Mouse (Mus musculus): ENCODE results near the gene Tubgcp2.
A peak's percentile ranks its signal among the peaks of the same experiment; 100 is the strongest.

DNA sequence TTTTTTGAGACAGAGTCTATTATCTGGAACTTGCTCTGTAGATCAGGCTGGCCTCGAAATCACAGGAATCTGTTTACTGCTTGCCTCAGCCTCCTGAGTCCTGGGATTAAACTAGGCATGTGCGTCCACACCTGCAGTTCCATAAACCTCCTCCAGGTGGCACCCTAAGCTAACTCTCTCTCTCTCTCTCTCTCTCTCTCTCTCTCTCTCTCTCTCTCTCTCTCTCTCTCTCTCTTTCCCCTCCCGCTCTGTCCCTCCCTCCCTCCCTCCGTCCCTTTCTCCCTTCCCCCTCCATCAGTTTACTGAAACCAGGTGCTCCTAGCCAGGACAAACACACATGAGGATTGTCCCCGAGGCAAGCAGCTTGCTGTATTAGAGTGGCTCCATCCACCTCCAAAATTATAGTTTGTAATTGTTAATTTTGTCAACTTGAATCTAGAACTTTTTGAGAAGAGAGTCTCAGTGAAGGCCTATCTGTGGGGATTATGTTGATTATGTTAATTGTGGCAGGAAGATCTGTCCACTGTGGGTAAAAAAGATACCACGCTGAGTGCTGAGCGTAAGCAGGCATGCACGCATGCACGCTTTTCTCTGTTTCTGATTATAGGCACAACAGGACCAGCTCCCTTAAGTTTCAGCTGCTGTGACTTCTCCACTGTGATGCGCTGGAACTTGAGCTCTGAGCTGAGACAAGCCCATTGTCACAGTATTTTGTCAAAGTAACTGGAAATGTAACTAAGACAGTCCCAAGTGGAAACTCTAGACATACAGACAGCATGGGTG, 66.9 kb downstream of the Tubgcp2 start:
- no peak for TF ChIP-seq EP300 (IDR thresholded peaks at IDR 0.05; ENCODE audit: low read depth)
- peak; percentile 87 for TF ChIP-seq CTCF (IDR thresholded peaks at IDR 0.05; ENCODE audit: low read depth)

Measured in liver, postnatal 0 days (tissue).